Mouse (Mus musculus): ENCODE measurements around the gene Nwd2.

The Nwd2 gene

DNA sequence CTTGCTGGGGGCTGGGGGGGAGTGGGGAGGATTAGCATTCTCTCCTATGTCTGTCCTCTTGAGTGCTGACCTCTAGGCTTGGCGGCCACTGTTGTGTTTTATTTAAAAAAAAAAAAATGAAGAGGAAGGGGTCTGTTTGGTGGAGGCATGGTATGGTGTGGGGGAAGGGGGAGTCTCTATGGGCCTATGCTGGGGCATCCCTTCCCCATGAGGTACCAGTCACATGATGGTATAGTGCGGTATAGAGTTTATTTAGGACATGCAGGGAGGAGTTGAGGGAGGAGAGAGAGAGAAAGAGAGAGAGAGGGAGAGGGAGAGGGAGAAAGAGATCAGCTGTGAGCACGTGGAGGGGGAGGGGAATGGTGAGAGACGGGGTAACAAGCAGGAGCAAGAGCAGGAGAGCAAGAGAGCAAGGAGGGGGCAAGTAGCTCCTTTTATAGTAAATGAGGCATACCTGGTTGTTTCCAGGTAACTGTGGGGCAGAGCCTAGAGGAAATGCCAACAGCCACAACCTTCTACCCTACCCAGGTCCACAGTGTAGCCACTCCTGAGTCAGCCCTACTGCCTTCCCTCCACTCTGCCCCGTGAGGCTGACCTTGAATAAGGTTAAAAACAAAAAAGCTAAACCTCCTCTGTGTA, 178.6 kb downstream of the Nwd2 start:
- no peak for DNase-seq (ENCODE audit: low read depth, low spot score)

DNA sequence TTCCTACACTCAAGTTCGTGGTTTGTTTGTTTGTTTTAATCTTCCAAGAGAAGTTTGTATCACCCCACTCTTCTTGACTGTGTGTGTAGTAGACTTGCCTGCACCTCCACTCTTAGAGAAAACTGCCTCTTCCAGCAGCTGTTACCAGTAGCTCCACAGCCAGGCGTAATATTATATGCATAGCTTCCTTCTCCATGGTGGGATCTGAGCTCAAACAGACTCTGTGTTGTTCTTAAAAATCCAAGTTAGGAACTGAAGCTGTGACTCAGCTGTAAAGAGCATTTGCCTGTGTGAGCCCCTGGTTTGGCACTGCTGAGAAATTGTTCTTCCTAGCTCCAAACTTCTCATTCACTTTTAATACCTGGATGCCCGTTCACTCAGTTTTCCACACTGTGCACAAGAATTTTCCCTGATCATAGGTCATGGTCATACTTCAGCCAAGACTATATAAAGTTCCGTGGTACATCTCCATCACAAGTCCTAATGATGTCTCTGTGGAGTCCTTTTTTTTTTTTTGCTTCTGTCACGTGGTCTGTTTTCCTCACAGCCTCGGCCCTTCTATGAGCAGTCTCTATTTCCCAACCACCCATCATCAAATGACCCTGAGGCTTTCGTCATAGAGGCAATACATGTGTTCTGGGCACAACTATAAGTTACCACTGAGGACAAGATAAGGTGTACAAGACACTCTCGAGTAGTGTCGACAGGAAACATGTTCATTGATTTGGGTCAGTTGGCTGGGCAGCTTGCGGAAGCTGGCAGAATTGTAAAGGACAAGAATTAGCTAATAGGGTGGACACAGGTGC, 179.7 kb downstream of the Nwd2 start:
- no peak for DNase-seq (ENCODE audit: low read depth, low spot score)

- DNase-seq (ENCODE audit: low read depth, low spot score), result no peak
These were observed 182.2 kb downstream of the Nwd2 start for GRCm38 (mm10) chr5:63831054-63831453.

- no peak for DNase-seq (ENCODE audit: low read depth, low spot score)
These were observed 185.1 kb downstream of the Nwd2 start for GRCm38 (mm10) chr5:63833955-63834354.

DNA sequence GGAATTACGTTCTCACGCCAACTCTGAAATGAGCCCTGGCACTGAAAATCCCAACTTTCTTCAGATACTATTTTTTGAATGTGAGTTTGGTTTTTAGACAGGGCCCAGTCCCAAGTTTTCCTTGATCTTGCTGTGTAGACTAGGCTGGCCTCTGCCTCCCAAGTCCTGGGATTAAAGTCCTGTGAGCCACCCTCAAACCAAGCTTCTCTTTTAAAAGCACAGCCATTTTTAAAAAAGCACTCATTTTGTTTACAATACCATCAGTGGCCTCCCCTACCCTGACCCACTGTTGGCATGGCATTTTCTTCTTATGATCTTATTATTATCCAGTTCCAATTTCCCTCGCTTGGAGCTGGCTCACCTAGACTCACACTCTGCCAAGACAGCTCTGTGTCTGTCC, 185.5 kb downstream of the Nwd2 start:
- DNase-seq (ENCODE audit: low read depth, low spot score), result no peak

- no peak for DNase-seq (ENCODE audit: low read depth, low spot score)
These were observed 188.2 kb downstream of the Nwd2 start for GRCm38 (mm10) chr5:63837115-63837514.

DNA sequence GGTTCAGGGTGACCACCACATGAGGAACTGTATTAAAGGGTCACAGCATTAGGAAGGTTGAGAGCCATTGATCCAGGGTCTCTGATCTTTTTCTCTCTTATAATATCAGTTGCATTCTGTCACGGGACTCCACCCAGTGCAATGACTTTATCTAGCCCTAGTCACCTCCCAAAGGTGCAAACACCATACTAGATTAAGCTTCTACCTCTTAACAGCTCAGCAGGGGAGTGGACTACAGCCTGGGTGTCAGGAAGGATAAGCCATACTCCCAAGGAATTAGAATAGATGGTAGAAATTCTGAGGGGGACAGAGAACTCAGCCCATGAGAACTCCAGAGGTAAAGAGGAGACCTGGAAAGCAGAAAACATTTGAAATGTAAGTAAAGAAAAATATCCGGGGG, 188.9 kb downstream of the Nwd2 start:
- DNase-seq (ENCODE audit: low read depth, low spot score), result no peak

DNA sequence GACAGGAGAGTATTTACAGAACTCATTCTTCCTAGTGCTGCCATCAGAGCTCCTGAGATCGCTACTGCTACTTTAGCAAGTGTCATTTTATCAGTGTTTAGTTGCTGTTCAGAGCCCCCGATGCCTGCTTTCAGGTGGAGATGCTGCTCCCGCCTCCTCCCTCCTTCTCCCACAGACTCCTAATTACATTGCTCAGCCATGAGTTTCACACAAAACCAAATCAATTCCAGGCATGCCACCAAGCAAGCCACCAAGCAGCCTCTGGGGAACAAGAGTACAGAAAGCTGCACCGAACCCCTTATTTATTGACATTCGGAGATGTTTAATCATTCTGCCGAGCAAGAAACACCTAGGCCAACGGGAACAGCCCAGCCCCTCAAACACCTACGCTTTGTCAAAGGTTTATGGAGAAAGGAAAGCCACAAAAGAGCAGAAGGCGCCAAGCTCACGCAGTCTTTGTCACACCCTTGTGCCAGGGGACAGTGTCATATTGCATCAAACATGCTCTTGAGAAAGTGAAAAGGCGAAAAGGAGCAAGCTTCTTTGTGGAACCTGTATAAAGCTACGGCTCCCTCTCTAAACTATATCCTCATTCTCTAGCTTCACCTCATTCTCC, 191.0 kb downstream of the Nwd2 start:
- no peak for DNase-seq (ENCODE audit: low read depth, low spot score)

GRCm38 (mm10) chr5:63847080-63847479, 198.2 kb downstream of the Nwd2 start:
- no peak for DNase-seq (ENCODE audit: low read depth, low spot score)

- no peak for DNase-seq (ENCODE audit: low read depth, low spot score)
These were observed 198.8 kb downstream of the Nwd2 start for GRCm38 (mm10) chr5:63847541-63848226.

DNA sequence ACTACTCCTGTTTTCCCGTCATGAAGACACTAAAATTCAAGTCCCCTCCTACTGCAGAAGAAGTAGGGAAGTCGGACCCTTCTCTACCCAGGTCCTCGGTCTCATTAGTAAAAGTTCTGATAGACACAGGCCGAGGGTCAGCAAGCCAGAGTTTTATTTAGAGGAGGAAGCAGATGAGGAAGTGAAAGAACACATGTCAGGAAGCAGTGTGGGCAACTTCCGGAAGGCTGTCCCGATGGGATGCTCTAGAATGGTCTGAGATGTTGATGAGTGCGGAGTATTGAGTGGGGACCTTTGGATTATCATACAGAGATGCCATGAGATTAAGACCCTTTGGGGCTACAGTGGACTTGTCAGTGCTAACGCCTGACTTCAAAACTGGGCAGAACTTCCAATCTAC, 210.0 kb downstream of the Nwd2 start:
- DNase-seq (ENCODE audit: low read depth, low spot score), result no peak

Measured in CD4-positive helper T cell, adult 2 months (primary cell).